Comparison of ENCODE assay signal across 19 mouse cellular contexts in the genomic region with DNA sequence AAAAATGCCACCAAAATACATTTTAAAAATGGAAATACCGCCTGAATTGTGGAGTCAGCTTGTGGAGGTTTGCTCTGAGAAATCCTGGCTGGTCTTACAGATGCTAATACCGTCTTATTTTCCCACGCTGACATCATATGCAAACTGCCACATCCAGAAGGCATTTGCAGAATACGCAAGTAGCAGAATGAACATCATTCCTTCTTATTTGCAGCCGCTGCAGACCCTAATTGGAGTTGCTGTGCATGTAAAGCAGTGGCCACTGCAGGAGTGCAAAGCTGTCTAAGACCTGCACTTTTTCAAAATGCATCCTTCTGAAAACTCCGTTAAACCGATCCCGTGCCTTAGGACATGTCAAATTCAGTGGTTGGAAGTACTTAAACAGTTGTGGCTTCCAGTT. TPM values are rescaled to one million over a fixed set of nuclear protein-coding genes. Genes with fewer than 3 reads are reported as not detected.
DNase-seq lines count a peak whose midpoint lies in the region; ATAC-seq and TF ChIP-seq lines count a peak whose summit lies in the region.
"Had no signal": no experiment of that assay in that cellular context is flagged by ENCODE, and none has a peak within 500 bp of the region (broad histone marks: within the 10 kb centered on the region; RNA-seq: fewer than 3 reads in every experiment).

No protein-coding gene starts in this region.

- no peaks in the 10 kb centered on the region for H3K9me3 ChIP-seq in forebrain, embryonic 13.5 days (replicated peaks)
- H3K9me3 ChIP-seq in hindbrain, embryonic 15.5 days, result no peaks in the 10 kb centered on the region
- no peaks in the 10 kb centered on the region for H3K9me3 ChIP-seq in midbrain, postnatal 0 days (ENCODE audit: low read length)
- no peaks in the 10 kb centered on the region for H3K9me3 ChIP-seq in liver, postnatal 0 days (ENCODE audit: low read length)
- H3K9me3 ChIP-seq: G1E; limb, embryonic 10.5 days; lung, embryonic 15.5 days had no signal

- intact Hi-C loops in heart, postnatal 36 days (cut with DNase I), result no loop called here

- no peaks in the 10 kb centered on the region for H3K27me3 ChIP-seq in forebrain, embryonic 13.5 days
- no peaks in the 10 kb centered on the region for H3K27me3 ChIP-seq in hindbrain, embryonic 15.5 days
- H3K27me3 ChIP-seq in midbrain, postnatal 0 days (ENCODE audit: insufficient read depth, low read length), result no peaks in the 10 kb centered on the region
- H3K27me3 ChIP-seq in liver, postnatal 0 days (ENCODE audit: insufficient read depth, low read length), result no peaks in the 10 kb centered on the region
- H3K27me3 ChIP-seq: lung, embryonic 15.5 days had no signal

- H3K4me1 ChIP-seq in forebrain, embryonic 13.5 days, result peaks cover 19% of the 10 kb centered on the region
- peaks cover 13% of the 10 kb centered on the region; the same call in 1 of the 2 replicates for H3K4me1 ChIP-seq in hindbrain, embryonic 15.5 days (replicated peaks)
- peaks cover 5% of the 10 kb centered on the region; the same call in 1 of the 2 replicates for H3K4me1 ChIP-seq in midbrain, postnatal 0 days (ENCODE audit: insufficient read depth, low read length)
- no peaks in the 10 kb centered on the region for H3K4me1 ChIP-seq in liver, postnatal 0 days (ENCODE audit: insufficient read depth)
- H3K4me1 ChIP-seq: lung, embryonic 15.5 days had no signal

- no peak for TF ChIP-seq EP300 in liver, postnatal 0 days (IDR thresholded peaks at IDR 0.05; ENCODE audit: low read depth)

- TF ChIP-seq CTCF in midbrain, postnatal 0 days (IDR thresholded peaks at IDR 0.05), result no peak
- TF ChIP-seq CTCF in liver, postnatal 0 days (IDR thresholded peaks at IDR 0.05; ENCODE audit: low read depth), result no peak

- DNase-seq in embryo, embryonic 11 days, result peak; percentile 12
- no peak for DNase-seq in embryo, embryonic 9.5 days (ENCODE audit: extremely low spot score)
- no peak for DNase-seq in midbrain, postnatal 0 days (ENCODE audit: low spot score)
- DNase-seq in liver, postnatal 0 days, result no peak
- no peak for DNase-seq in yolk sac, embryonic 10.5 days (ENCODE audit: low spot score)
- no peak for DNase-seq in heart, postnatal 36 days
- DNase-seq: cerebellum, postnatal 14 days; gastrocnemius, postnatal 25 days; kidney, adult 9 months; right cerebral cortex, postnatal 4 days; thymus, postnatal 25 days had no signal

- H3K9ac ChIP-seq in forebrain, embryonic 13.5 days, result no peak overlapping the region
- H3K9ac ChIP-seq in hindbrain, embryonic 15.5 days, result no peak overlapping the region
- H3K9ac ChIP-seq in midbrain, postnatal 0 days (replicated peaks; ENCODE audit: low read length, poor library complexity, severe bottlenecking), result peak overlapping the region; percentile 44; the same call in 1 of the 2 replicates
- no peak overlapping the region for H3K9ac ChIP-seq in liver, postnatal 0 days (replicated peaks)
- H3K9ac ChIP-seq: lung, embryonic 15.5 days had no signal

- peak overlapping the region; percentile 38 for H3K4me2 ChIP-seq in forebrain, embryonic 13.5 days
- peak overlapping the region; percentile 18; the same call in 1 of the 2 replicates for H3K4me2 ChIP-seq in hindbrain, embryonic 15.5 days
- peak overlapping the region; percentile 36 for H3K4me2 ChIP-seq in midbrain, postnatal 0 days (ENCODE audit: low read depth, low read length, poor library complexity, severe bottlenecking)
- no peak overlapping the region for H3K4me2 ChIP-seq in liver, postnatal 0 days (ENCODE audit: low read depth, low read length)
- H3K4me2 ChIP-seq: liver, embryonic 11.5 days; lung, embryonic 15.5 days had no signal

- H3K27ac ChIP-seq in forebrain, embryonic 13.5 days, result peak overlapping the region; percentile 53; the same call in 1 of the 2 replicates
- H3K27ac ChIP-seq in hindbrain, embryonic 15.5 days (replicated peaks), result no peak overlapping the region
- peak overlapping the region; percentile 47; the same call in 1 of the 2 replicates for H3K27ac ChIP-seq in midbrain, postnatal 0 days (ENCODE audit: low read depth, low read length)
- no peak overlapping the region for H3K27ac ChIP-seq in liver, postnatal 0 days (ENCODE audit: low read depth)
- H3K27ac ChIP-seq: limb, embryonic 10.5 days; lung, embryonic 15.5 days had no signal

- WGBS in forebrain, embryonic 13.5 days, result 51% methylated on average over 8 of the region's 8 CpGs
- 53% methylated on average over 8 of the region's 8 CpGs for WGBS in hindbrain, embryonic 15.5 days
- WGBS in midbrain, postnatal 0 days, result 33% methylated on average over 8 of the region's 8 CpGs
- WGBS in liver, postnatal 0 days (ENCODE audit: insufficient replicate concordance), result 75% methylated on average over 8 of the region's 8 CpGs

- no peaks in the 10 kb centered on the region for H3K36me3 ChIP-seq in forebrain, embryonic 13.5 days (ENCODE audit: poor library complexity, severe bottlenecking)
- no peaks in the 10 kb centered on the region for H3K36me3 ChIP-seq in hindbrain, embryonic 15.5 days
- H3K36me3 ChIP-seq in midbrain, postnatal 0 days (ENCODE audit: insufficient read depth, low read length), result no peaks in the 10 kb centered on the region
- H3K36me3 ChIP-seq in liver, postnatal 0 days (replicated peaks; ENCODE audit: insufficient read depth, low read length), result no peaks in the 10 kb centered on the region
- H3K36me3 ChIP-seq: G1E; limb, embryonic 10.5 days; lung, embryonic 15.5 days had no signal

- ATAC-seq in forebrain, embryonic 13.5 days, result peak; percentile 75; the same call in 1 of the 2 replicates
- ATAC-seq in hindbrain, embryonic 15.5 days (ENCODE audit: low FRiP score, low read depth), result no peak
- 0 out of 2 replicates have a peak, but pooled peaks have one; percentile 44 for ATAC-seq in midbrain, postnatal 0 days (ENCODE audit: low FRiP score)
- no peak for ATAC-seq in liver, postnatal 0 days
- ATAC-seq: CD4-positive, CD25-positive, alpha-beta regulatory T cell, adult 4 months had no signal

- no peak overlapping the region for H3K4me3 ChIP-seq in forebrain, embryonic 13.5 days
- H3K4me3 ChIP-seq in hindbrain, embryonic 15.5 days, result no peak overlapping the region
- no peak overlapping the region for H3K4me3 ChIP-seq in midbrain, postnatal 0 days (ENCODE audit: low read depth, low read length)
- H3K4me3 ChIP-seq in liver, postnatal 0 days (ENCODE audit: low read depth, low read length), result no peak overlapping the region
- H3K4me3 ChIP-seq: limb, embryonic 10.5 days; lung, embryonic 15.5 days; myocyte had no signal

RNA-seq across cellular contexts. Expression of a gene that starts 52.8 kb away (rescaled TPM):
- 7.7 and 8.3 TPM in 2 replicates for polyA plus RNA-seq in forebrain, embryonic 13.5 days (2015; fragmentation: Nextera tagmentation; extraction: Ambion mirVana)
- polyA plus RNA-seq in hindbrain, embryonic 15.5 days (2015; fragmentation: Nextera tagmentation; extraction: Ambion mirVana), result 13.3 and 15.4 TPM in 2 replicates
- total RNA-seq in midbrain, postnatal 0 days (2014; rRNA removed), result 14.0 and 18.8 TPM in 2 replicates
- polyA plus RNA-seq in midbrain, postnatal 0 days (2015; fragmentation: Nextera tagmentation; extraction: Ambion mirVana), result 13.5 and 17.7 TPM in 2 replicates
- not detected in 2 replicates for polyA plus RNA-seq in liver, postnatal 0 days (2015; fragmentation: Nextera tagmentation; extraction: Ambion mirVana)
- total RNA-seq in heart, postnatal 36 days (2021), result under 1 TPM; 0.43 to 0.47 TPM
- polyA plus RNA-seq: G1E had no signal

Comparison
In these comparisons a context has a peak if more than half of its experiments do, and no peak if none do; other contexts are left out.
1. ATAC-seq: peak in forebrain, embryonic 13.5 days (single experiment) and midbrain, postnatal 0 days (single experiment); none in hindbrain, embryonic 15.5 days (single experiment) and liver, postnatal 0 days (single experiment).
2. H3K27ac ChIP-seq: peak in forebrain, embryonic 13.5 days (single experiment) and midbrain, postnatal 0 days (single experiment); none in hindbrain, embryonic 15.5 days (single experiment) and liver, postnatal 0 days (single experiment).